Mouse (Mus musculus) olfactory bulb, adult 2 months (tissue): ENCODE data around the gene Mrps6.

ENCODE experiments used
- CTCF ChIP-seq: fragments of 200-500 bp; IDR thresholded peaks from 2 replicates; pipeline ENCODE4 v1.5.1; 2012; ENCODE audit warnings: low read depth, mild to moderate bottlenecking, low read length, moderate library complexity; ENCODE audit not compliant: insufficient read depth
- POLR2A ChIP-seq: fragments of 200-500 bp; IDR thresholded peaks from 2 replicates; pipeline ENCODE4 v1.6.1; 2012; ENCODE audit warnings: mild to moderate bottlenecking, low read depth, low read length, moderate library complexity; ENCODE audit not compliant: insufficient read depth

- TF ChIP-seq CTCF (no peak), POLR2A (no peak)
Observed at GRCm38 (mm10) chr16:92105631-92106030, 47.6 kb downstream of the Mrps6 start.
